Mouse (Mus musculus) limb, embryonic 11.5 days (tissue): ENCODE measurements around the gene Shcbp1l. TPM values are rescaled to one million over a fixed set of nuclear protein-coding genes. Genes with fewer than 3 reads are reported as not detected.

Experiments used
- ATAC-seq: fragments of 200-750 bp; cut with Nextera tagmentation; 2 replicates; pipeline ENCODE4 v1.8.0; 2017; ENCODE audit warnings: low read depth; ENCODE audit not compliant: insufficient number of reproducible peaks, low FRiP score, low TSS enrichment
- DNase-seq: peaks from one replicate; pipeline ENCODE4 v3.0.0-alpha.2; 2015; ENCODE audit warnings: low spot score
- H3K27ac ChIP-seq: fragments of 300-500 bp; sonication (generic); replicated peaks from 2 replicates; pipeline ENCODE4 v1.5.1; 2014; ENCODE audit warnings: low read depth, mild to moderate bottlenecking, low read length
- H3K27me3 ChIP-seq: fragments of 300-500 bp; sonication (generic); 2 replicates; pipeline ENCODE4 v1.6.1; 2014; ENCODE audit warnings: mild to moderate bottlenecking, low read length, mixed read lengths; ENCODE audit not compliant: control insufficient read depth, insufficient read depth
- H3K36me3 ChIP-seq: fragments of 300-500 bp; sonication (generic); 2 replicates; pipeline ENCODE4 v1.6.1; 2014; ENCODE audit warnings: mild to moderate bottlenecking, low read length, moderate library complexity, mixed read lengths; ENCODE audit not compliant: control insufficient read depth, insufficient read depth
- H3K4me1 ChIP-seq: fragments of 300-500 bp; sonication (generic); 2 replicates; pipeline ENCODE4 v1.6.1; 2014; ENCODE audit warnings: low read length, mixed read lengths; ENCODE audit not compliant: control insufficient read depth, insufficient read depth
- H3K4me2 ChIP-seq: fragments of 300-500 bp; sonication (generic); 2 replicates; pipeline ENCODE4 v1.6.1; 2014; ENCODE audit warnings: low read depth, mild to moderate bottlenecking, moderate library complexity; ENCODE audit not compliant: severe bottlenecking
- H3K4me3 ChIP-seq: fragments of 300-500 bp; sonication (generic); 2 replicates; pipeline ENCODE4 v1.5.1; 2014; ENCODE audit warnings: low read depth, low read length
- H3K9ac ChIP-seq: fragments of 300-500 bp; sonication (generic); 2 replicates; pipeline ENCODE4 v1.6.1; 2014; ENCODE audit warnings: mild to moderate bottlenecking, low read length
- H3K9me3 ChIP-seq: fragments of 300-500 bp; sonication (generic); 2 replicates; pipeline ENCODE4 v1.6.1; 2016; ENCODE audit warnings: low read length; ENCODE audit not compliant: control insufficient read depth
- WGBS: fragments of 180-500 bp; shearing (Covaris S2); extraction: QIAGEN DNeasy Blood & Tissue Kit; methylation state at CpG from one replicate; pipeline ENCODE4 v1.1.7; 2014; 5-methylcytosine and 5-hydroxymethylcytosine counted together
- polyA plus RNA-seq: library from polyadenylated mRNA; unstranded; fragments of >200 nt; fragmentation: Nextera tagmentation; extraction: Ambion mirVana; gene quantifications from 2 replicates; pipeline ENCODE4 v1.2.1, GENCODE M21; 2014

The Shcbp1l gene
- polyA plus RNA-seq, 1 experiment from 2014 or later, result 0.23 TPM

- WGBS, result 14% methylated on average over 4 of the region's 4 CpGs
- Histone ChIP-seq H3K4me3 (no peak overlapping the region), H3K36me3 (no peaks in the 10 kb centered on the region), H3K4me1 (no peaks in the 10 kb centered on the region), H3K27ac (no peak overlapping the region), H3K27me3 (no peaks in the 10 kb centered on the region), H3K9ac (no peak overlapping the region), H3K4me2 (no peak overlapping the region), H3K9me3 (no peaks in the 10 kb centered on the region)
- ATAC-seq (no peak), DNase-seq (no peak)
Measured at GRCm38 (mm10) chr1:153493338-153493737, 68.4 kb downstream of the Shcbp1l start.

GRCm38 (mm10) chr1:153493931-153494330 lies 69.0 kb downstream of the Shcbp1l start:
- WGBS, result 44% methylated on average over 6 of the region's 6 CpGs
- Histone ChIP-seq H3K4me1 (no peaks in the 10 kb centered on the region), H3K4me3 (no peak overlapping the region), H3K9me3 (no peaks in the 10 kb centered on the region), H3K27ac (no peak overlapping the region), H3K4me2 (no peak overlapping the region), H3K27me3 (no peaks in the 10 kb centered on the region), H3K36me3 (no peaks in the 10 kb centered on the region), H3K9ac (no peak overlapping the region)
- no peak for DNase-seq
- no peak for ATAC-seq

- no peak overlapping the region for H3K9ac ChIP-seq
- H3K4me3 ChIP-seq, result no peak overlapping the region
- no peak overlapping the region for H3K4me2 ChIP-seq
- no peak overlapping the region for H3K27ac ChIP-seq
- 89% methylated on average over 3 of the region's 3 CpGs for WGBS
- H3K27me3 ChIP-seq, result no peaks in the 10 kb centered on the region
- ATAC-seq, result no peak
- DNase-seq, result no peak
- no peaks in the 10 kb centered on the region for H3K36me3 ChIP-seq
- no peaks in the 10 kb centered on the region for H3K9me3 ChIP-seq
- H3K4me1 ChIP-seq, result no peaks in the 10 kb centered on the region
Measured at GRCm38 (mm10) chr1:153496030-153496429, 71.1 kb downstream of the Shcbp1l start.

GRCm38 (mm10) chr1:153500030-153500429 lies 75.1 kb downstream of the Shcbp1l start:
- H3K4me3 ChIP-seq, result no peak overlapping the region
- H3K9ac ChIP-seq, result no peak overlapping the region
- DNase-seq (no peak), ATAC-seq (no peak)
- H3K27ac ChIP-seq, result no peak overlapping the region
- no peak overlapping the region for H3K4me2 ChIP-seq
- no peaks in the 10 kb centered on the region for H3K36me3 ChIP-seq
- no peaks in the 10 kb centered on the region for H3K27me3 ChIP-seq
- no peaks in the 10 kb centered on the region for H3K9me3 ChIP-seq
- H3K4me1 ChIP-seq, result no peaks in the 10 kb centered on the region
- 86% methylated on average over 9 of the region's 9 CpGs for WGBS

GRCm38 (mm10) chr1:153501644-153502321 lies 76.8 kb downstream of the Shcbp1l start:
- no peak overlapping the region for H3K4me2 ChIP-seq
- H3K4me1 ChIP-seq, result no peaks in the 10 kb centered on the region
- H3K27ac ChIP-seq, result no peak overlapping the region
- no peak overlapping the region for H3K9ac ChIP-seq
- no peaks in the 10 kb centered on the region for H3K9me3 ChIP-seq
- peak; percentile 31 for DNase-seq
- no peak overlapping the region for H3K4me3 ChIP-seq
- WGBS, result 54% methylated on average over 5 of the region's 5 CpGs
- 0 out of 2 replicates have a peak, but pooled peaks have one; percentile 39 for ATAC-seq
- no peaks in the 10 kb centered on the region for H3K36me3 ChIP-seq
- no peaks in the 10 kb centered on the region for H3K27me3 ChIP-seq

Other genes starting within 250 kb of the Shcbp1l start
- 3.4 and 3.9 TPM in 2 replicates for gene Lamc2, start 238.7 kb upstream of the Shcbp1l start, polyA plus RNA-seq
- 29.9 and 34.8 TPM in 2 replicates for gene Lamc1, start 92.4 kb upstream of the Shcbp1l start, polyA plus RNA-seq
- 28.1 and 36.7 TPM in 2 replicates for gene Dhx9, start 62.5 kb downstream of the Shcbp1l start, polyA plus RNA-seq
- gene Npl, start 124.9 kb downstream of the Shcbp1l start, polyA plus RNA-seq, result 4.3 and 5.1 TPM in 2 replicates
- gene Rgs8, start 227.9 kb downstream of the Shcbp1l start, polyA plus RNA-seq, result 0.24 and 0.74 TPM in 2 replicates